Mouse (Mus musculus) bone marrow macrophage, adult 2 months (primary cell): ENCODE measurements around the gene Cog6.

Source experiments
- CTCF ChIP-seq: IDR thresholded peaks from 2 replicates; pipeline ENCODE4 v1.5.1; 2012; ENCODE audit warnings: low read depth, mild to moderate bottlenecking, low read length, moderate library complexity
- POLR2A ChIP-seq: IDR thresholded peaks from 2 replicates; pipeline ENCODE4 v1.6.1; 2012; ENCODE audit warnings: mild to moderate bottlenecking, low read depth, low read length, borderline replicate concordance

DNA sequence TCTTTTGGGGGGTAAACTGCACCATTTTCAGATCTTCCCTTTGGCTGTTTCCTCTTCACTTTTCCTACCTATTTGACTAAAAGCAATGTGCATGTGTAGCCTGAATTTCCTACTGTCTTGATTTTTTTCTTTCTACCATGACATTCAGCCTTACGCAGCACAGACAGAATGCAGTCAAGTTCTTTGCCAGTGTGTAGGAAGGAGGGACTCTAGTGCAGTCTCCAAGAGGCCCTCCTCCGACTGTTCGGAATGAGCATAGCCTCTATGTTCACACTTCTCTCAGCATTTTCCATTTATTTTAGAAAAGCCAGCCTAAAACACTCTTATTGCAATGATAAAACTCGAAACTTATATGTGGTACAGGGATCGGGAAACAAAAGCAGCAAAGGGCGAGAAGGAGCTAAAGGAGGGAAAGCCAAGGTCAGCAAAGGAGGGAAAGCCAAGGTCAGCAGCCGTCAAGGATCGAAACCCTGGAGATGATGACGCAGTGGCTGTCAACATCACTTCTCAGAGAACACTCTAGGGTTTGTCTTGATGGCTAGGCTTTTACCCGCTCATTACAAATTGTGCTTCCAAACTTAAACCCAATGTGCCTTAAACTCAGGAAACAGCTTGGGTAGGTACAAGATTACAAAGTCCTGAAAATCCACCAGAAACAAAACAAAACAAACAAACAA, 58.5 kb downstream of the Cog6 start:
- TF ChIP-seq CTCF (no peak), POLR2A (no peak)
